Mouse (Mus musculus): ENCODE measurements around the gene Avil.

The Avil gene

GRCm38 (mm10) chr10:126983193-126983725, 17.2 kb upstream of the Avil start:
- DNase-seq: no peak

GRCm38 (mm10) chr10:126984189-126985004, 16.1 kb upstream of the Avil start:
- peak; percentile 30 for DNase-seq

- no peak for DNase-seq
Observed at GRCm38 (mm10) chr10:126985127-126985526, 15.4 kb upstream of the Avil start.

- no peak for DNase-seq
Observed at GRCm38 (mm10) chr10:126985579-126985978, 14.9 kb upstream of the Avil start.

GRCm38 (mm10) chr10:126986541-126986961, 14.0 kb upstream of the Avil start:
- no peak for DNase-seq

- no peak for DNase-seq
Observed at GRCm38 (mm10) chr10:126987183-126988118, 13.1 kb upstream of the Avil start.

GRCm38 (mm10) chr10:126988513-126989165, 11.9 kb upstream of the Avil start:
- DNase-seq: no peak

GRCm38 (mm10) chr10:126990313-126991056, 10.0 kb upstream of the Avil start:
- peak; percentile 95 for DNase-seq

- DNase-seq: no peak
Observed at GRCm38 (mm10) chr10:126991676-126992075, 8.8 kb upstream of the Avil start.

- DNase-seq: no peak
Observed at GRCm38 (mm10) chr10:126993621-126994020, 6.9 kb upstream of the Avil start.

- DNase-seq: no peak
Observed at GRCm38 (mm10) chr10:126997340-126998113, 3.0 kb upstream of the Avil start.

- DNase-seq: no peak
Observed at GRCm38 (mm10) chr10:127001297-127001696, 788 bp downstream of the Avil start.

- no peak for DNase-seq
Observed at GRCm38 (mm10) chr10:127002056-127002455, 1.5 kb downstream of the Avil start.

GRCm38 (mm10) chr10:127002765-127003164, 2.3 kb downstream of the Avil start:
- no peak for DNase-seq

GRCm38 (mm10) chr10:127003334-127003733, 2.8 kb downstream of the Avil start:
- DNase-seq: no peak

GRCm38 (mm10) chr10:127003806-127004205, 3.3 kb downstream of the Avil start:
- no peak for DNase-seq

- peak; percentile 25 for DNase-seq
Observed at GRCm38 (mm10) chr10:127016488-127016887, 16.0 kb downstream of the Avil start.

- no peak for DNase-seq
Observed at GRCm38 (mm10) chr10:127017071-127017470, 16.6 kb downstream of the Avil start.

GRCm38 (mm10) chr10:127018422-127018821, 17.9 kb downstream of the Avil start:
- no peak for DNase-seq

GRCm38 (mm10) chr10:127030336-127031296, 30.1 kb downstream of the Avil start, which contains the start of gene Tsfm:
TSS of gene Tsfm (minus strand) at chr10:127030840.
- peak; percentile 97 for DNase-seq
